Mouse (Mus musculus) c-Kit-positive CD71-positive TER-119-negative erythroid progenitor cells, embryonic 14.5 days (primary cell): ENCODE measurements at regions not wholly inside any gene's neighbourhood (a gene's known extent, or its start where the extent isn't known, plus 50 kb on each side); places are given as distances from the start of the nearest gene placed in this dataset.

Experiments
- DNase-seq: peaks from one replicate; pipeline ENCODE4 v3.0.0-alpha.2; 2013; ENCODE audit warnings: low read depth

DNA sequence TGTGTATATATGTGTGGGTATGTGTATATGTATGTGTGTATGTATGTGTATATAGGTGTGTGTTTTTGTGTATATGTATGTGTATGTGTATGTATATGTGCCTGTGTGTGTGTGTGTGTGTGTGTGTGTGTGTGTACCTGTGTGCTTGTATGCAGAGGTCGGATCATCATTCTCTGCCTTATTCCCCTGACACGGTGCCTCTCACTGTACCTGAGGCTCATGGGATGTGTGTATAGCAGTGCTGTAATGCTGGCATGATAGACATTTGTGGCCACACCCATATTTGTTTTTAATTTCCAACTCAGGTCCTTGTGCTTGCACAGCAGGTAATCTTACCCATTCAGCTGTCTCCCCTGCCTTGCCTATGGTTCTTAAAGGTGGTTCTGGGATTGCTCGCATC is 402.1 kb upstream of the Tmpo start:
- DNase-seq = no peak

DNA sequence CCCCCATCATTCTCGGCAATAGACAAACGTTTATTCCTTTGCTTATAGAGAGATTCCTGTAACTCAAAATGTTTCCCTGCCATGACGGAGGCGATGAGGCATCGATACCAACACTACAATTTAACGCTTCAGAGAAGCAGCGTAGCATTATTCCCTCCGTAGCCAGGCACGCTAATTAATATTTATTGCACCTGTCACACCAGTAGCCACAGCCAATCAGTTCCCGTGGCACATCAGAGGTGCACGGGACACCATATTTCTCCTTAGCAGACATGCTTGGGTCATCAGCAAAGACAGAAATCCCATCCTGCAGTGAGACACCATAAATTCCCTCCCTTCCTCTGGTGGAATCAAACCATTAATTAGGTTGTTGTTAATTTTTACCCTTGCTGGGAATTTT is 399.8 kb upstream of the Tmpo start:
- no peak for DNase-seq

DNA sequence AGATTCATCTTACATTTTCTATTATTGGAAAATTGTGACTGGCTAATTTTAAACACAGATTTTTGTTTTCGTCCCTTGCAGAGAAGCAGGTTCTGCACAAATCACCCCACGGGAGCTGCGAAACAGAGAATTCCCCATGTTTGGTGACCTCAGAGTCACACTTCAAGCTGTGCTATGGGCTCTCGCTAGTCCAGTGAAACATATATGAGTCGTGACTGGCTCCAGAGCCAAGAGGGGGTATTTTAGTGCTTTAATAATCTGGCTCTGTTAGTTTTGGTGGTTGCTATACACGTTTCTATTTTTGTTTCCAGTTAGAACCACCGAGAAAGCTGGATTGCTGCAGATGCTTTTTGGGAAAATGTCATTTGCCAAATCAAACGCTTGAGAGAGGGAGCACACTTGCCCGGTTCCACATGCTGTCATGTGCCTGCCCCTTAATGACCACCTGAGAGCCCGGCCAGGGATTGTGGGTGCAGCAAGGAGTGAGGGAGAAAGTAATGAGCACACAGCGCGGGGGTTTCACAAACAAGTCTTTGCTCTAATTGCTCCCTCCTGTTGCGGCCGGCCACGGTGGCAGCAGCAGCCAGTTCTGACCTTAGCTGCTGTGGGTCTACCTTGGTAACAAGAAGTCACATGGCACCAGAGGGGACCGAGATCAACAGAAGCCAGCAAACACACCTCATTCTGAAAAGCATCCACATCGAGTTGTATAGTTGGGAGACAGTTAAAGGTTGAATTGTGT is 394.4 kb upstream of the Tmpo start:
- DNase-seq = no peak

DNA sequence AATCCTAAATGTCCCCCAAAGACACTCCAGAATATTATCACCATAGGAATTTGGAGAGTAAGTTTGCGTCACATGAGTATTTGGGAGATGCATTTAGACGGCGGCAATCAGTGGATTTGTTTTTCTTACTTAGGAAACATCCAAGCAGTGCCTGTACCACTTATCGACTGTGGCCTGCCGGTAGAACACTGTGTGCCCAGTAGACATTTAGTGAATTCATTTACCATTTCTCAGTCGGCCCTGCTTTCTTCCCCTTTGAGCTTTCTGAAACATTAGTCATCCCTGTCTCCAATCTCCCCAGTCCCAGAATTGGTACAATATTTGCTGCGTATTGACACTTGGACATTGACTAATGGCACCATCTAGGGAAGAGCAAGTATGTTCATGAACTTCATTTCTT is 391.7 kb upstream of the Tmpo start:
- DNase-seq = no peak

DNA sequence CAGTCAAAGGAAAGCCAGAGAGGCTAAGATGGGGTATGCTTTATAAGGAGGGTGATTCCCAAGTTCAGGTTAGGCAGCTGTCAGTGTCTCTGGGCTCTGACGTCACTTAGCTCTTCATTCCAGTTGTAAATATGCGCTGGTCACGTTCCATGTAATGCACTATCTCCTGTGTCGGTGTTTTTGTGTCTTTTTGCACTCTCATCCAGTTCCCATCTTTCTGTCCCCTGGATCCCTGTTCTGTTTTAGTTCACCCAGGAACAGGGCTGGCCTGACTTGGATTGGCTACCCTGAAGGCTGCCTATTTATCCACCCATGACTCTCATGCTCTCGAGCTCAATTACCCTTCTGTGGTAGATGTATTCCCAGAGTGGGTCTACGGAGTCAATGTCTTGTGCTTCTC is 387.9 kb upstream of the Tmpo start:
- DNase-seq = no peak

DNA sequence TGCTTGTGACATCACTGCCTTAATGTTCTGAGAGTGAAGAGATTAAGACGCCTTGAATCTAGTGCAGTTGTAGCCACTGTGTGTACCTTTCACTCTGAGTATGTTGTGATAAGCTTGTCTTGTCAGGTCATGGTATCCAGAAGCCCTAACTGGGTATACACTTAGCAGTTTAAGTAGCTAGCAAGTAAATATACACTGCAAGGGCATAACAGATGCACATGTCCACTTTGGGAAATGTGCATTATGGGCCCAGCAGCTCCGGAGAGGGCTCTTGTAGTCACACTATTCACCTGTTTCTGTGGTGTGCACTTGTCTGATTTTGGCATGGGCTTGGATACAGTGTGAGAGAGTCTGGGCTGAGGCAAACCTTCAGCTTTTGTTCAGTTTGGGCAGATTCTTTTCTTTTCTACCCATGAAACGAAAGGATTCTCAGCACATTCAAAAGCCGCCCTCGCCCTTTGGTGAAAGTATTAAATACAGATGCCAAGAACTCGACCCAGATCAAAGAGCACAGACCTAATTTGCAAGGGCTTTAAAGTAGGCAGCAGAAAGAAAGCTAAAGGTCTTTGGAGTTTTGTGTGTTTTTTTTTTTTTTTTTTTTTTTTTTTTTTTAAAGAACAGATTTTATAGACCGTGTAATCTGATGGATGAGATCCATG is 385.1 kb upstream of the Tmpo start:
- no peak for DNase-seq

DNA sequence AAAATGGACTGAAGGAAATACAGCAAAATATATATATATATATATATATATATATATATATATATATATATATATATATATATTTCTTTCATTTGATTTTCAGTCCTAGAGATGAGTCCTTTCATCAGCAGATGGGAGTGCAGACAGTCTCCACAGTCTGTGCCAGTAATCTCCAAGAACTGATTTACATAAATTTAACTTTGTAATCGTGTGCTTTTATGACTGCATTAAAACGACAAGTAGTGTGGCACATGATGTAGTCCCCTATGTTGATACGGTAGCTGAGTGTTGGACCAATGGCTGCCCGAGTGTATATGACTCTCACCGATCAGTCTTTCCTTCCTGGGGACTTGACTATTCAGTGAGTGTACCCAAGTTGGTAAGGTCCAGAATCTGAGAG is 378.2 kb upstream of the Tmpo start:
- no peak for DNase-seq

DNA sequence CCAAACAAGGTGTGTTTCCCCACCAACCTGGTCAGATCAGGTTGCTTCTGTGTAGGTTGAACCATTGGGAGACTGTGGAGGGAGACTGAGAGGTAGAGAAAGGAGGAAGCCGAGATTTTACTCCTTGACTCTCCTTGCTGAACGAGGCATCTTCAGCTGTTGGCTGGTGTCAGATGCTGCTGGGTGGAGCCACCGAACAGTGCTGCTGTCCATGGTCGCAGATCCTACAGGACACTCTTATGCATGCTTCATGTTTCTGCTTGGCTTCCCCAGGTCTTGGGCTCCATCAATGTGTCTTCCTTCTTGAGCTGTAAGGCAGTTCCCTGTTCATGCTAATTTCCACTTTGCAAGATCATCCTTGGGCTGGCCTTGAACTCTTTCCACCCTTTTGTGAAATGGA is 367.0 kb upstream of the Tmpo start:
- no peak for DNase-seq

DNA sequence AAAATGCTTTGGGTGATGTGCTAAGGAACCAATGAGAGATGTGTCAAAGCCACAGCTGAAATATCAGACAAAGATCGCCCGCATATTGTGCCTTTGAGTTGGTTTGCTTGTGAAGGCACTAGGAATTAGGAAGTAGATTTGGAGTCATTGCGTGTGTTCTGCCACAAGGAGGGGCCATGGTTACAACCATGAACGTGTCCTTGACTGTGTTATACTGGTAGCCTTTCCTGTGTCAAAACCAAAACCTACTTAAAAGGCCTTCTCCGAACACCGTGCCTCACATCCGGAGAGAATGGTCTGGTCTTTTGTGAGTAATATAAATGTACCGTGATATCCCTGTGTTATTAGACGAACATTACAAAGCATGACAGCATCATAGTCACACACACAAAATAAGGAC is 365.0 kb upstream of the Tmpo start:
- no peak for DNase-seq

DNA sequence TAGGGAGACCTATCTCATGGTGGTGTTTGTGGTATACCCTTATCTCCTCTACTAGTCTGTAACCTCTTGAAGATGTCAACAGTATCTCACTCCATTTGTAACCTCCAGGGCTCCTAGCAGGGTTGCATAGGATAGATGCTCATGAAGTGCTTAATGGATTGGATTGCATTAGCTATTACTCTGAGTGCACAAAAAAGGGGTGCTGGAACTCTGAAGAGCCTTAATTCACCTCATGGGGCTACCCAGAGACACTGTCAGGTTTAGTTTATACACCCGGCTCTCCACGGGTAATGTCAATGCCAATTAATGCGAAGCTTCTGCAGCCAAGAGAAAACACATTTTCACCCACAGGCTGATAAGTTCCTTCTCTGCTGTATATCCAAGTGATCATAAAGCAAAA is 364.3 kb upstream of the Tmpo start:
- no peak for DNase-seq

DNA sequence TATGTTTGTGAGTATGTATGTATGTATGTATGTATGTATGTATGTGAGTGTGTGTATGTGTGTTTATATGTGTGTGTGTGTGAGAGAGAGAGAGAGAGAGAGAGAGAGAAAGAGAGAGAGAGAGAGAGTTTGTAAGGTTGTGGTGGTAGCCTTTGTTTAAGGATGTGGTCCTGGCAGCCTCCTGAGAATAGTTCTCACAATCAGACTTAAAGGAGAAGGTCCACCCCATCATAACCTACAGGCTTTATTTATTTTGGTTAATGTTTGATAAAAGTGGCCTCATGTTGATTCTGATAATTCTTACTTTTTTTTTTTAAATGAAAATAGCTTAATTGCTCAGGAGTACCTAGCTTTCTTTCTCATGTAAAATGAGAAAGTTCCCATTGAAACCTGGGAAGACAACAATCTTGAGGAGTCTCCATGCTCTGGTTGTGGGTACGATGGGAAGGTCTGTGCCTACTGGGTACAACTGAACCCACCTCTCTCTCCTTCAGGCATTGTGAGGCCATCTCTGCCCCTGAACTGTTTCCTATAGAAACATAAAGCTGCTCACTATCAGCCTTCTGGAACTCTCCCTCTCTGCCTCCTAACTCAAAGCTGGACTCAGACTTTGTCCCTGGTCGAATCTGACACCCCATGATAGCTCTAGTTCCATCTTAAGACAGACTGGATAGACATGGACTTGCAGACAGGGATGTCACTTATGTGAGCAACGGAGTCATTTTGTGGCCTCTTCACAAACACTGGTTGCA is 362.2 kb upstream of the Tmpo start:
- DNase-seq = no peak

DNA sequence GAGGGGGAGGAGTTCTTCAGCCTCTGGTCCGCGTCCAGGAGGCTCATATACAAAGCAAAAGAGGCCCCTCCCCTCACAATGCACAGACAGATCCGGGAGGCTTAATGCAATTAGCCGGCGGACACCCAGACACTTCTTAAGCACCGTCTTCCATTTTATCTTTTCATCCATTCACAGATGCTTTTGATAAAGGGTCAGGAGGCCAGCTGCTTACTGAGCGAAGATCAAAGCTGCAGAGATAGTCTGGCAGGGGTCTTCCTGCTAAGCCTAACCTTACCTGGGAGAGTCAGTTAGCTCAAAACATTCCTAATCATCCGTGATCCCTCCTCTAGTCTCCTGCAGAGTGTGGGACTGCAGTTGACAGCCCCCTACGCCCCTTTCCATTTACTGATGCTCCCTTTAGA is 361.1 kb upstream of the Tmpo start:
- no peak for DNase-seq

DNA sequence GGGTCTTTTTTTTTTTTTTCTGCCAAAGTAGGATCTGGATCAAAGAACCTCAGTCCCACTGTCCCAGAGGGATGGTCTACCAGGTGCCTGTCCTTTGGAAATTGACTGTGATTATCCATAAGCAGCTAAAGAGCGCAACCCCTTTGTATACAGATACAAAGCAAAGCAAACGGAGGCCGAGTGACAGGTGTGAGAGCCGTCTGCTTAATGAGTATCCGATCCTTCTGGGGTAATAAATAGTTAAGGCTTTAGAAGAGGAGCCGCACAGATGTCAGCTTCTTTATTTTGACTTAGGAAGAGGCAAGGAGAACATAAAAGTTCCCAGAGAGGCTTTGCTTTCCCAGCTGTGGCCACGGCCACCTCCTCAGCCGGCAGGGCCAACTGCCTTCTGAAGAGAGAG is 356.1 kb upstream of the Tmpo start:
- DNase-seq = no peak

DNA sequence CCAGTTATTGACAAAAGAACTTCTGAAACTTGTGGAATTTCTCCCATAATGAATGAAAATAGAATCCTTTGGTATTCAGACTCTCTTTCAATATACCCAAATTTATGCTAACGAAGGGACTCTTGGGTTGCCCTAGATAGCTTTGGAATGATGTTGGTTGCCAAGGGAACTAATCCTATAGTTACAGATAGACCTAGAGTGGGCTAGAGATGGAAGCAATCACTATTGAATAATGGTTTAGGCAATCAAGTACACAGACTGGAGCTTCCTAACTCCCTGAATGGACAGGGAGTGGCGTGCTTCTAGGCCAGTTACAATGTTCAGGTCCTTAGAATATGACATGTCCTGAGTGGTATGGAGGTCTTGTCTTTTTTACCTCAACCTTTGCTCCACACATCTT is 354.3 kb upstream of the Tmpo start:
- no peak for DNase-seq

DNA sequence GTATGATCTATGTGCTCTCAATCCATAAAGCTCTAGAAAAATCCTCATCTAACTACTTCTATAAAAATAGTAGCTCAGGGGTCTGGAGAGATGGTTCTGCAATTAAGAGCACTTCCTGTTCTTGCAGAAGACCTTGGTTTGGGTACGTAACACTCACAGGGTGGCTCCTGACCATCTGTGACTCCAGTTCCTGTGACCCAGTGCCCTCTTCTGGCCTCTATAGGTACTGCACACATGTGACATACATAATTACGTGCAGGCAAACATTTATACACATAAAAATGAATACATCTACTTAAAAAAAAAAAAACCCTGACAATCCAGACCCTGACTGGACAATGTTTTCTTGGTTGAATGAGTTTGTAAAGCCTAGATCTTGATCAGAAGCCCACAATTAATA is 347.2 kb upstream of the Tmpo start:
- DNase-seq = no peak

DNA sequence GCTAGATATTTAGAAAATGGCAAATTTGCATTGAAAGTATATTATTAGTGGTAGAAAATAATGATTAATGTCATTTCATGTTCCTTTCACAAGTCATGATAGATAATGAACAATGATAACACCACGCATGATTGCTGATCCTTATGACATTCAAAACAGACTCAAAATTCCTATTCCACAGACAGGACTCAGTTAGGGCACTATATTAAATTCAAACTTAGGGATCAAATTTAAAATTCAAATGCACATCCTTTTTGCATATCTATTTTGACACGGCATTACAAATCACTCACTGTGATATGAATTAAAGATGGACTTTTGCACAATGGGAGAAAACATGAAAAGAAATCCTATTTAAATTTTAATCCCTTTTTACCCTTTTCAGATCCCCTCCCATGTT is 340.1 kb upstream of the Tmpo start:
- DNase-seq = no peak

DNA sequence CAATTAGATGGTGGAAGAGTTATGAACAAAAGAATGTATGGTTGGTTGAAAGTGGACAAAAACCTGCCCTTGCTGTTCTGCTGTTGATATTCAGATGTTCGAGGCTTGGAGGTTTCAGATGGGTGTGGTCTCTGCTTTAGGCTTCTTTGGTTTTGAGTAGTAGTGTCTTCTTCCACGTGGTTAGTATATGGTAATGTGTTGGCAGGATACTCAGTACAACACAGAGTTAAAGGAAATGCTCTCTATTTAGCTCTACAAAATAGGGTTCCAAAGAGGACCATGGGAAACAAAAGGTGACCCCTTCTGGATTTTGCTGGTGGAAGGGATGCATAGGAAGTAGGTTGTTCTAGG is 333.9 kb upstream of the Tmpo start:
- DNase-seq = no peak

DNA sequence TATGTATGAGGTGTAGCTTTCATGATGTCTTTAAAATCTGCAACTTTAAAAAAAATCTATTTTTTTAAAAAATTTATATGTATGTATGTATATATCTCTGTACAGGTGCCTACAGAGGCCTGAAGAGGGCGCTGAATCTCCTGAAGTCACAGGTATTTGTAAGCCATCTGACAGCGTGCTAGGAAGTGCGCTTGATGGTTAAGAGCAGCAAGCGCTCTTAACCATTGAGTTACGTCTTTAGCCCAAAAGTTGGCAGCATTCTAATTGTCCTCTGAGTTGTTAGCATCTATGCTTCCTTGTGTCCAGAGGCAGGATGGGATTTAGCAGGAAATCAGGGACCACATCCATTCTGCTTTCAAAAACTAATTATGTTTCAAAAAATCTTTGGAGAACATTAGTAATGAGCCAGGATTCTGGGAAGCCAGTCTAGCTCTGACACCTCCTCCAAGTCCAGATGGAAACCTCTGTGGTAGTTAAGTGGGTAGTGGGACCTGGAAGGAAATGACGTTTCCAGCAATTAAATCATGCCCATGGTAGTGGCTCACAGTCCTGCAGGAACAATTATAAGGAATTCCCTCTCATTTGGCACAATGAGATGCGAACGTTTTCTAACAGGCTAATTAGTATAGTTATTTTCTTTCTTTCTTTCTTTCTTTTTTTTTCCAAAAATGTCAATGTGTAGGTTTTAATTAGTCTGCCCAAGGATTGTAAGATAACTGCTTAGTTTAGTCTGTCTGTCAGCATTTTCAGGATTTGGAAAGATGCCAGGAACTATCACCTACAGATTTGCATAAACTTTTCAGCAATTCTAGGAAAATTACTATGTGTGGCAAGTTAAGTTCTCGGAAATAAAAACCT is 333.3 kb upstream of the Tmpo start:
- DNase-seq = no peak

DNA sequence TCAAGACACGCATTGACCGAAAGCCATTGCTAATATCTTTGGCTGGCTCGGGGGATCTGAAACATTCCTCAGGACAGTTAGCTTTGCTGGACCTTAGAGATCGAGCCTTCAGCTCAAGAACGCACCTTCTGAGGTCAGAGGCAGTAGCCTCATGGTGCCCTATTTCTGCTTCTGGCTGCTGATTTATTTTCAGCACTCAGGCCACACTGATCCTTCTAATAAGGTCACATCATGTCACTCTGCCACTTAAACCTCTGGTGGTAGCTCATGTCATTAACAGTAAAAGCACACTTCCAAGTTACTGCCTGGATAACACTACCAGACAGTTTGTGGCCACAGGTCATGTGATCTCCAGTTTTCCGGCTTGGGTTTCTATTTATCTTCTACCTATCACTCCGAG is 325.9 kb upstream of the Tmpo start:
- no peak for DNase-seq

DNA sequence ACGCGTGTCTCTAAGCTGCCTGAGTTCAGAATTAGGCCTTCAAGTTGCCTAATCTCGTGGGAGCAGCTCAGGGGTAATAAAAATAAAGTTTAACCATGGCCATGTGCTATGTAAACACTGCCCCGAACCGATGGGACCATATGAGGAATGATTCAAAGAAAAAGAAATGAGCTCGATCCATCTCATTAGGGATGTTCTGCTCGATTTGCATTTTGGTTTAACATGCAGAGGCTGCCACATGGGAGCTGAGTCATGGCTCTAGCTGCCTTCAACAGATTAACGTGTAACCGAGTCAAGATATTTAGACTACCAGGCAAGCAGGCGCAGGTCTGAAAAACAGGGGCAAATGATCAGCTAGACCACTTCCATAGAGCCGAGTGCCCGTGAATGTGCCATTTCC is 323.8 kb upstream of the Tmpo start:
- DNase-seq = no peak

DNA sequence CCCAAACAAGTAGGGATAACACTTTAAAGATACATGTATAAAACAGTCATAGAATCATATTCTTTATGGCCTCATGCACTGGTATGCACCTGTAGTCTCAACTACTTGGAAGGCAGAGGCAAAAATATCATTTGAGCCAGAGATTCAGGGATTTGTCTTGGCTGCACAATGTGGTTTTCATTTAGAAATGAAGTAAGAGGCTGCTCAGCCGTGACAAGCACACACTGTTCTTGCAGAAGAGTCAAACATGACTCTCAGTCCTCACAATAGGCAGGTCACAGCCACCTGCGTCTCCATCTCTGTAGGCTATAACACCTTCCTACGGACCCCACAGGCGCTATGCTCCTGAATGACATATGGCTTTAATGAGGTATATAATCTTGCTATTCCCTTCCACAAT is 317.4 kb upstream of the Tmpo start:
- no peak for DNase-seq

DNA sequence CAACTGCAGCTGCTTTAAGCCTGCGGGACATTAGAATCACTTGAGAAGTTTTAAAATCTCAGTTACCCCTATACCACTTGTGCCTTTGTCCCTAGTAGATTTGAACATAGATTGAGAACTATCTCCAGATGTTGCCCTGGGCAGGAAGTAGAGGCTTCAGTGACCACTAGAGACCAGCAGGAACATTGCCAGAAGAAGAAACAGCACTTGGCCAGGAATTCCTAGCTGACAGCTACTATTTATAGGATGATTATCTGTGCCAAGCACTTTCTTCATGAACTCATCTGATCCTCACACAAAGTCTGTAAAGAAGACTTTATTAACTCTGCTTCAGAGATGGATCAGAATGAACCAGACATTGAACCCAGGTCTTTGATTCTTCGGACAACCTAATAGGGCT is 283.6 kb upstream of the Tmpo start:
- DNase-seq = no peak
